Mouse (Mus musculus) heart, embryonic 12.5 days (tissue): ENCODE results near the gene Cntrl. TPM values are rescaled to one million over a fixed set of nuclear protein-coding genes. Genes with fewer than 3 reads are reported as not detected.
A peak's percentile ranks its signal among the peaks of the same experiment; 100 is the strongest.

ENCODE experiments used
- ATAC-seq: fragments of 200-750 bp; cut with Nextera tagmentation; 2 replicates; pipeline ENCODE4 v1.8.0; 2017; ENCODE audit warnings: moderate TSS enrichment, moderate library complexity; ENCODE audit not compliant: insufficient number of reproducible peaks, low FRiP score
- H3K27ac ChIP-seq: fragments of 300-500 bp; sonication (generic); 2 replicates; pipeline ENCODE4 v1.5.1; 2016; ENCODE audit warnings: mild to moderate bottlenecking, moderate library complexity; ENCODE audit not compliant: poor library complexity, severe bottlenecking
- H3K27me3 ChIP-seq: fragments of 300-500 bp; sonication (generic); replicated peaks from 2 replicates; pipeline ENCODE4 v1.6.1; 2016; ENCODE audit warnings: mild to moderate bottlenecking, moderate library complexity
- H3K36me3 ChIP-seq: fragments of 300-500 bp; sonication (generic); 2 replicates; pipeline ENCODE4 v1.6.1; 2016; ENCODE audit warnings: mild to moderate bottlenecking, moderate library complexity
- H3K4me1 ChIP-seq: fragments of 300-500 bp; sonication (generic); replicated peaks from 2 replicates; pipeline ENCODE4 v1.6.1; 2016; ENCODE audit warnings: mild to moderate bottlenecking
- H3K4me2 ChIP-seq: fragments of 300-500 bp; sonication (generic); 2 replicates; pipeline ENCODE4 v1.6.1; 2016; ENCODE audit warnings: mild to moderate bottlenecking, moderate library complexity
- H3K4me3 ChIP-seq: fragments of 300-500 bp; sonication (generic); 2 replicates; pipeline ENCODE4 v1.5.1; 2016; ENCODE audit warnings: mild to moderate bottlenecking
- H3K9ac ChIP-seq: fragments of 300-500 bp; sonication (generic); 2 replicates; pipeline ENCODE4 v1.6.1; 2016; ENCODE audit warnings: mild to moderate bottlenecking, moderate library complexity
- H3K9me3 ChIP-seq: fragments of 300-500 bp; sonication (generic); replicated peaks from 2 replicates; pipeline ENCODE4 v1.6.1; 2016; ENCODE audit warnings: mild to moderate bottlenecking, moderate library complexity
- WGBS: fragments of 180-500 bp; shearing (Covaris S2); methylation state at CpG from one replicate; pipeline ENCODE4 v1.1.7; 2016; 5-methylcytosine and 5-hydroxymethylcytosine counted together
- polyA plus RNA-seq: library from polyadenylated mRNA; unstranded; fragments of >200 nt; fragmentation: Nextera tagmentation; extraction: Ambion mirVana; gene quantifications from 2 replicates; pipeline ENCODE4 v1.2.1, GENCODE M21; 2016

Cntrl gene
- polyA plus RNA-seq, 1 experiment from 2014 or later, result 22.0 TPM

- Histone ChIP-seq H3K9me3 (no peaks in the 10 kb centered on the region), H3K4me3 (no peak overlapping the region), H3K36me3 (peaks cover 68% of the 10 kb centered on the region), H3K9ac (no peak overlapping the region), H3K27me3 (no peaks in the 10 kb centered on the region), H3K4me2 (no peak overlapping the region), H3K27ac (no peak overlapping the region; the same call in 1 of the 2 replicates), H3K4me1 (peaks cover 31% of the 10 kb centered on the region)
- no peak for ATAC-seq
- WGBS, result 73% methylated on average over 7 of the region's 7 CpGs
Measured at GRCm38 (mm10) chr2:35157836-35158235, 48.5 kb downstream of the Cntrl start.

- Histone ChIP-seq H3K4me3 (no peak overlapping the region), H3K9me3 (no peaks in the 10 kb centered on the region), H3K4me1 (peaks cover 27% of the 10 kb centered on the region), H3K9ac (no peak overlapping the region), H3K27me3 (no peaks in the 10 kb centered on the region), H3K36me3 (peaks cover 68% of the 10 kb centered on the region), H3K27ac (no peak overlapping the region), H3K4me2 (no peak overlapping the region)
- no peak for ATAC-seq
- 81% methylated on average over 3 of the region's 3 CpGs for WGBS
Measured at GRCm38 (mm10) chr2:35158358-35158757, 49.1 kb downstream of the Cntrl start.

- H3K4me3 ChIP-seq, result no peak overlapping the region
- H3K27me3 ChIP-seq, result no peaks in the 10 kb centered on the region
- 42% methylated on average over 5 of the region's 5 CpGs for WGBS
- H3K27ac ChIP-seq, result no peak overlapping the region
- ATAC-seq, result no peak
- peaks cover 68% of the 10 kb centered on the region for H3K36me3 ChIP-seq
- no peak overlapping the region for H3K4me2 ChIP-seq
- peaks cover 13% of the 10 kb centered on the region for H3K4me1 ChIP-seq
- no peak overlapping the region for H3K9ac ChIP-seq
- H3K9me3 ChIP-seq, result no peaks in the 10 kb centered on the region
Measured at GRCm38 (mm10) chr2:35160206-35160605, 50.9 kb downstream of the Cntrl start.

- H3K4me3 ChIP-seq, result no peak overlapping the region
- ATAC-seq, result no peak
- H3K36me3 ChIP-seq, result peaks cover 72% of the 10 kb centered on the region
- H3K4me1 ChIP-seq, result peaks cover 9% of the 10 kb centered on the region
- 63% methylated on average over 4 of the region's 4 CpGs for WGBS
- H3K4me2 ChIP-seq, result no peak overlapping the region
- no peak overlapping the region for H3K27ac ChIP-seq
- no peaks in the 10 kb centered on the region for H3K9me3 ChIP-seq
- H3K27me3 ChIP-seq, result no peaks in the 10 kb centered on the region
- no peak overlapping the region for H3K9ac ChIP-seq
Measured at GRCm38 (mm10) chr2:35161846-35162488, 52.7 kb downstream of the Cntrl start.

GRCm38 (mm10) chr2:35163396-35163795 lies 54.1 kb downstream of the Cntrl start:
- H3K4me1 ChIP-seq, result no peaks in the 10 kb centered on the region; the same call in 1 of the 2 replicates
- 93% methylated on average over 5 of the region's 5 CpGs for WGBS
- H3K27ac ChIP-seq, result no peak overlapping the region
- no peak for ATAC-seq
- no peak overlapping the region for H3K4me2 ChIP-seq
- H3K27me3 ChIP-seq, result no peaks in the 10 kb centered on the region
- no peak overlapping the region for H3K9ac ChIP-seq
- H3K4me3 ChIP-seq, result no peak overlapping the region
- H3K36me3 ChIP-seq, result peaks cover 75% of the 10 kb centered on the region
- H3K9me3 ChIP-seq, result no peaks in the 10 kb centered on the region

GRCm38 (mm10) chr2:35165416-35165815 lies 56.1 kb downstream of the Cntrl start:
- Histone ChIP-seq H3K9ac (no peak overlapping the region), H3K4me3 (no peak overlapping the region), H3K4me1 (peaks cover 5% of the 10 kb centered on the region; the same call in 1 of the 2 replicates), H3K4me2 (no peak overlapping the region), H3K36me3 (peaks cover 73% of the 10 kb centered on the region), H3K27me3 (no peaks in the 10 kb centered on the region), H3K9me3 (no peaks in the 10 kb centered on the region), H3K27ac (no peak overlapping the region)
- ATAC-seq, result no peak
- WGBS, result 92% methylated on average over 13 of the region's 13 CpGs

- Histone ChIP-seq H3K27me3 (no peaks in the 10 kb centered on the region), H3K9ac (no peak overlapping the region), H3K27ac (no peak overlapping the region), H3K9me3 (no peaks in the 10 kb centered on the region), H3K36me3 (peaks cover 81% of the 10 kb centered on the region), H3K4me3 (no peak overlapping the region), H3K4me1 (peaks cover 13% of the 10 kb centered on the region), H3K4me2 (no peak overlapping the region)
- ATAC-seq, result no peak
- 84% methylated on average over 5 of the region's 5 CpGs for WGBS
Measured at GRCm38 (mm10) chr2:35166816-35167215, 57.5 kb downstream of the Cntrl start.

- H3K27me3 ChIP-seq, result no peaks in the 10 kb centered on the region
- no peak overlapping the region for H3K4me2 ChIP-seq
- H3K9me3 ChIP-seq, result no peaks in the 10 kb centered on the region
- no peak overlapping the region for H3K4me3 ChIP-seq
- peaks cover 27% of the 10 kb centered on the region for H3K4me1 ChIP-seq
- H3K27ac ChIP-seq, result no peak overlapping the region
- 74% methylated on average over 2 of the region's 2 CpGs for WGBS
- ATAC-seq, result no peak
- H3K9ac ChIP-seq, result no peak overlapping the region
- peaks cover 81% of the 10 kb centered on the region for H3K36me3 ChIP-seq
Measured at GRCm38 (mm10) chr2:35169452-35169851, 60.2 kb downstream of the Cntrl start.

GRCm38 (mm10) chr2:35171341-35171861 lies 62.1 kb downstream of the Cntrl start:
- 71% methylated on average over 10 of the region's 10 CpGs for WGBS
- Histone ChIP-seq H3K9me3 (no peaks in the 10 kb centered on the region), H3K4me1 (peaks cover 27% of the 10 kb centered on the region), H3K27me3 (no peaks in the 10 kb centered on the region), H3K4me2 (no peak overlapping the region), H3K4me3 (no peak overlapping the region), H3K27ac (peak overlapping the region; percentile 69), H3K36me3 (peaks cover 86% of the 10 kb centered on the region), H3K9ac (no peak overlapping the region)
- ATAC-seq, result peak; percentile 64

- no peaks in the 10 kb centered on the region for H3K27me3 ChIP-seq
- no peak overlapping the region for H3K9ac ChIP-seq
- no peak overlapping the region for H3K4me2 ChIP-seq
- 77% methylated on average over 4 of the region's 4 CpGs for WGBS
- no peak for ATAC-seq
- H3K27ac ChIP-seq, result peak overlapping the region; percentile 69
- H3K36me3 ChIP-seq, result peaks cover 84% of the 10 kb centered on the region
- H3K4me1 ChIP-seq, result peaks cover 28% of the 10 kb centered on the region
- H3K9me3 ChIP-seq, result no peaks in the 10 kb centered on the region
- no peak overlapping the region for H3K4me3 ChIP-seq
Measured at GRCm38 (mm10) chr2:35172246-35172645, 63.0 kb downstream of the Cntrl start.

GRCm38 (mm10) chr2:35173666-35174065 lies 64.4 kb downstream of the Cntrl start:
- no peak for ATAC-seq
- no peak overlapping the region for H3K27ac ChIP-seq

GRCm38 (mm10) chr2:35174100-35174499 lies 64.8 kb downstream of the Cntrl start:
- Histone ChIP-seq H3K4me1 (peaks cover 35% of the 10 kb centered on the region), H3K27ac (no peak overlapping the region), H3K4me3 (no peak overlapping the region), H3K36me3 (peaks cover 87% of the 10 kb centered on the region), H3K9me3 (no peaks in the 10 kb centered on the region), H3K4me2 (no peak overlapping the region), H3K27me3 (no peaks in the 10 kb centered on the region), H3K9ac (no peak overlapping the region)
- WGBS, result 30% methylated on average over 5 of the region's 5 CpGs
- peak; percentile 19; the same call in 1 of the 2 replicates for ATAC-seq

More at GRCm38 (mm10) chr2:35173666-35174065, 64.4 kb downstream of the Cntrl start:
- Histone ChIP-seq H3K27me3 (no peaks in the 10 kb centered on the region), H3K4me2 (no peak overlapping the region), H3K36me3 (peaks cover 85% of the 10 kb centered on the region), H3K9ac (no peak overlapping the region), H3K9me3 (no peaks in the 10 kb centered on the region), H3K4me3 (no peak overlapping the region), H3K4me1 (peaks cover 35% of the 10 kb centered on the region)
- 88% methylated on average over 5 of the region's 5 CpGs for WGBS
